Mouse (Mus musculus) kidney, adult 2 months (tissue): ENCODE results near the gene Cnnm3. TPM values are rescaled to one million over a fixed set of nuclear protein-coding genes. Genes with fewer than 3 reads are reported as not detected.

ENCODE experiments used
- DNase-seq: peaks from one replicate; pipeline ENCODE4 v3.0.0; 2021
- H3K27ac ChIP-seq: fragments of 200-500 bp; 2 replicates; pipeline ENCODE4 v1.5.1; 2012; ENCODE audit warnings: low read depth, low read length, control low read depth, inconsistent platforms; ENCODE audit not compliant: insufficient read depth
- H3K27me3 ChIP-seq: fragments of 200-500 bp; replicated peaks from 2 replicates; pipeline ENCODE4 v1.6.1; 2012; ENCODE audit warnings: mild to moderate bottlenecking, moderate library complexity, low read length, inconsistent platforms; ENCODE audit not compliant: control insufficient read depth, insufficient read depth
- H3K36me3 ChIP-seq: fragments of 200-500 bp; 2 replicates; pipeline ENCODE4 v1.6.1; 2012; ENCODE audit warnings: mild to moderate bottlenecking, moderate library complexity, low read length, inconsistent platforms; ENCODE audit not compliant: control insufficient read depth, insufficient read depth
- H3K4me1 ChIP-seq: fragments of 200-500 bp; 2 replicates; pipeline ENCODE4 v1.6.1; 2011; ENCODE audit warnings: low read length; ENCODE audit not compliant: control insufficient read depth, insufficient read depth
- H3K4me3 ChIP-seq: fragments of 200-500 bp; 2 replicates; pipeline ENCODE4 v1.5.1; 2011; ENCODE audit warnings: mild to moderate bottlenecking, low read depth, low read length, control low read depth; ENCODE audit not compliant: insufficient read depth
- CTCF ChIP-seq: fragments of 200-500 bp; conservative IDR thresholded peaks from 2 replicates; pipeline ENCODE4 v1.5.1; 2011; ENCODE audit warnings: low read depth, mild to moderate bottlenecking, control low read depth, low read length, moderate library complexity, mixed read lengths; ENCODE audit not compliant: insufficient read depth, insufficient read length
- POLR2A ChIP-seq: fragments of 200-500 bp; IDR thresholded peaks from one replicate; pipeline ENCODE4 v1.6.1; 2011; ENCODE audit warnings: low read depth, low read length, control low read depth
- WGBS: fragments of 180-500 bp; shearing (Covaris S2); methylation state at CpG from one replicate; pipeline ENCODE4 v1.1.7; 2018; 5-methylcytosine and 5-hydroxymethylcytosine counted together
- polyA plus RNA-seq: library from polyadenylated mRNA; depleted of rRNA; stranded (reverse); fragments of >200 nt; gene quantifications from 2 replicates; pipeline ENCODE4 v1.2.3, GENCODE M21; 2012; rRNA removed

Cnnm3 gene
- 19.8 and 29.5 TPM in 2 replicates for polyA plus RNA-seq

DNA sequence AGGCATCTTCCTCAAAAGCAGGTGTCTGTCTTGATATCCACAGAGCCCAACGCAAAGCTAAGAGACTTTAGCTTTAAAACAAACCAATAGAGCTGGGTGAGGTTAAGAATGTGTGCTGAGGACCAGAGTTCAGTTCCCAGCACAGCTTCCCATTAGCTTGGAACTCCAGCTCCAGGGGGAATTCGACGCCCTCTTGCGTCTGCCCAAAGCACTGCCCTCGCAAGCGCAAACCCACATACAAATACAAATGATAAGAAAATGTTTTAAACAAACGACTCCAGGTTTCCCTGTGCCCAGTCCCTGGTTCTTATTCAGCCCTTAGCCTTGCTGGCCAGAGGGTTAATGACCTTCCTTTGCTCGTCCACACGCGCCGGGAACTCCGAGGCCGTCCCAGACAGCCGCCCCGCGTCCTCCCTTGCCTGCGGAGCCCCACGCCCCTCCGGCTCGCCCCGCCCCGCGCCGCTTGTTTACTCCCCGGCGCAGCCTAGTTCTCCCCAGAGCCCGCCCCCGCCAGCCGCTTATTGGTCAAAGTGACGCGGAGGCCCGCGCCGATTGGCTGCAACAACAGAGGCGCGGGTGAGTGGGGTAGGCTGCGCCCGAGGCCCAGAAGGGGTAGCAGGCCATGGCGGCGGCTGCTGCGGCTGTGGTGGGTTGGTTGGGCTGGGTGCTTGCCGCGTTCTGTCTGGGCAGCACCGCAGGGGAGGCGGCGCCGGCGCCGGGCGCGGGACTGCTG, at the start of gene Cnnm3:
Cnnm3 (plus strand) TSS at position 579 of the 733 bp plus-strand sequence.
- DNase-seq, result peak; percentile 100
- Histone ChIP-seq H3K27me3 (no peaks in the 10 kb centered on the region), H3K4me1 (peaks cover 6% of the 10 kb centered on the region; the same call in 1 of the 2 replicates), H3K27ac (peak within 1 kb of the TSS; percentile 75), H3K36me3 (no peaks in the 10 kb centered on the region; the same call in 1 of the 2 replicates), H3K4me3 (peak within 1 kb of the TSS; percentile 76)
- WGBS, result 2% methylated on average over 51 of the region's 51 CpGs
- TF ChIP-seq CTCF (peak; percentile 46; the same call in 1 of the 2 replicates), POLR2A (peak; percentile 72)

GRCm38 (mm10) chr1:36465641-36466160, 46.0 kb upstream of the Cnnm3 start:
- DNase-seq, result no peak
- no peak for TF ChIP-seq CTCF
- TF ChIP-seq POLR2A, result no peak
- Histone ChIP-seq H3K4me3 (no peak overlapping the region), H3K4me1 (no peaks in the 10 kb centered on the region; the same call in 1 of the 2 replicates), H3K36me3 (no peaks in the 10 kb centered on the region), H3K27ac (no peak overlapping the region), H3K27me3 (no peaks in the 10 kb centered on the region)
- WGBS, result 59% methylated on average over 4 of the region's 4 CpGs

DNA sequence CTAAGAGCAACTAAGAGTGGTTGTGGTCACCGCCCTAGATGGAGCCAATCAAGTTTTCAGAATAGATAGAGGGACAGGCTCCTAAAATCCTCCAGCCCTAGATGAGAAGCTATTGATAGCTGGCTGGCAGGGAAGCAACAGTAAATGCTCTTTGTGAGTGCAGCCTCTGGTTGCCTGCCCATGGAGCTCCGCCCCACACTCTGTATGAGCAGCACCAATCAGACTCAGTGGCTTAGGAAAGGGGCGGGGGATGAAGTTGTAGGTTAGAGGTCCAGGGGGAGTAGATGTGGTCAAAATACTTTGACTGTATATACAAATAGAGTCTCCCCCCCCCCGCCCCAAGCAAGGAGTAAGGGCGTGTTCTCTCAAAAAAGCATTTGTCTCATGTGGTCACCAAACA, 44.2 kb upstream of the Cnnm3 start:
- TF ChIP-seq POLR2A, result no peak
- no peak for TF ChIP-seq CTCF
- H3K27me3 ChIP-seq, result no peaks in the 10 kb centered on the region
- WGBS, result 82% methylated on average over 5 of the region's 5 CpGs
- no peak overlapping the region for H3K27ac ChIP-seq
- H3K4me3 ChIP-seq, result no peak overlapping the region
- no peaks in the 10 kb centered on the region for H3K36me3 ChIP-seq
- no peak for DNase-seq
- H3K4me1 ChIP-seq, result peaks cover 4% of the 10 kb centered on the region; the same call in 1 of the 2 replicates

DNA sequence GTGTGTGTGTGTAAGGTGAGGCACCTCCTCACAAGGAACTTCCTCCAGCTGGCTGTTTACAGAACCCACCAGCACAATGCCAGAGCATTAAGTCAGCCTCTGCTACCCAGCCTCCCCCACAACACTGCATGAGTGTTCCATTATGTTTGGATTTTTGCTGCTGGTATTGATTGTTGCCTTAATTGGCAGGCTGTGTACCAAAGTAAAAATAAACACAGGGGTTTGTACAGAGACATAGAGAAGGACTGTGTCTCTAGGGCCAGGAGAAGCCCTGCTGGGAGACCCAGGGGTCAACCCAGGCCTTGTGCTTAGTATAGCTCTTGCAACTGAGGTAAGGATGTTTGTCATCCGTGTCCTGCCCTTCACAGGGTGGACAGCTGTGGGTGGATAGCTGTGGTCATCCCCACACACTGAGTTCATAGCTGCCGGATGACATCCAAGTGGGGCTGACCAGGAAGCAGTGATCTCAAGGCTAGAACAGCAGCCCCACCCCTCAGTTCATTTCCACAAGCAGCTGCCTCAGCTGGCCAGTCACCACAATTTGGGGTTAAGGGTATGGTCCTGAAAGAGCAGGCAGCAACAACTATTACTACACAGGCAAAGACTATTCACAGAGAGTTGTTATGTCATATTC, 41.7 kb upstream of the Cnnm3 start:
- 77% methylated on average over 2 of the region's 2 CpGs for WGBS
- DNase-seq, result no peak
- Histone ChIP-seq H3K4me1 (peaks cover 28% of the 10 kb centered on the region), H3K4me3 (no peak overlapping the region), H3K27me3 (no peaks in the 10 kb centered on the region), H3K36me3 (no peaks in the 10 kb centered on the region), H3K27ac (no peak overlapping the region)
- TF ChIP-seq CTCF (no peak), POLR2A (no peak)

DNA sequence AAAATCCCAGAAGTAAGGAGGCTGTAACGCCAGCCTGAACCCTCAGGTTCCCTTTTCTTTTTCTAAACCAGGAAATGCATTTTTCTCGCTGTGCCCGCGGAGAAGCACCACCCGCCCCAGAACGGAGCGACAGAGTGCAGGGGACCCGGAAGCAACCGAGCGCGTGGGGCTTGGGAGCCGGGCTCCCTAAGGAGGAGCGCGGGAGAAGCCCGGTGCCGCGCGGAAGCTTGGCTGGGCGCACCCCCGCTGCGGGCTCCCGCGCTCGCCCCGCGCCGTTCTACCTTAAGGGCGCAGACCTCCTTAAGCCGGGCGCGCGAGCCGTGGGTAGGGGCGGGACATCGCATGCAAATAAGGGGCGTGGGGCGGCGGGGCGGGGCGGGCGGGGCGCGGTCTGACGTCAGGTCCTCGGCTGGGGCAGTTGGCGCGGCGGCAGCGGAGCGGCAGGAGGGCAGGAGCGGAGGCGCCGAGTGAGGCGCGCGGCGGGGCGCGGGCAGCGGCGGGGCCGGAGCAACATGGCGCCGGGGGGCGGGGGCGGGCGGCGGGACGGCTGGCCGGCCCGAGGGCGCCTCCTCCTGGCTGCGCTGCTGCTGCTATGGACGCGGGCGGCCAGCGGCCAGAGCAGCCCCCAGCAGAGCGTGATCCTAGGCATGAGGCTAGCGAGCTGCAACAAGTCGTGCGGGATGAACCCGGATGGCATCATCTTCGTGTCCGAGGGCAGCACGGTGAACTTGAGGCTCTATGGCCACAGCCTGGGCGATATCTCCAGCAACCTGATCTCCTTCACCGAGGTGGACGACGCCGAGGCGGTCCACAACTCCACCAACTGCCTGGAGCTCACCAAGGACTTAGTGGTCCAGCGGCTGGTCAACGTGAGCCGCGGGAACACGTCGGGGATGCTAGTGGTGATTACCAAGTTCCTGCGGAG, 40.2 kb upstream of the Cnnm3 start, which contains the start of gene Cnnm4:
Cnnm4 (plus strand) TSS at position 440 of the 925 bp plus-strand sequence.
- TF ChIP-seq CTCF (peak; percentile 37), POLR2A (peak; percentile 39)
- Histone ChIP-seq H3K27me3 (no peaks in the 10 kb centered on the region), H3K27ac (peak within 1 kb of the TSS; percentile 59), H3K4me1 (peaks cover 39% of the 10 kb centered on the region), H3K4me3 (peak within 1 kb of the TSS; percentile 92), H3K36me3 (no peaks in the 10 kb centered on the region)
- WGBS, result under 1% methylated on average over 95 of the region's 98 CpGs
- DNase-seq, result peak; percentile 94

DNA sequence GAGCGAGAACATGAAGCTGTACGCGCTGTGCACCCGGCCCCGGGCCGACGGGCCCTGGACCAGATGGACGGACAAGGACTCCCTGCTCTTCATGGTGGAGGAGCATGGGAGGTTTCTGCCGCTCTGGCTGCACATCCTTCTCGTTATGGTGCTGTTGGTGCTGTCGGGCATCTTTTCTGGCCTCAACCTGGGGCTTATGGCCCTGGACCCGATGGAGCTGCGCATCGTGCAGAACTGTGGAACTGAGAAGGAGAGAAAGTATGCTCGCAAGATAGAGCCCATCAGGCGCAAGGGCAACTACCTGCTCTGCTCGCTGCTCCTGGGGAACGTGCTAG, 39.6 kb upstream of the Cnnm3 start:
- DNase-seq, result no peak
- H3K27ac ChIP-seq, result no peak overlapping the region; the same call in 1 of the 2 replicates
- TF ChIP-seq CTCF, result no peak
- no peak for TF ChIP-seq POLR2A
- H3K4me3 ChIP-seq, result peak overlapping the region; percentile 92
- peaks cover 43% of the 10 kb centered on the region for H3K4me1 ChIP-seq
- H3K36me3 ChIP-seq, result no peaks in the 10 kb centered on the region
- H3K27me3 ChIP-seq, result no peaks in the 10 kb centered on the region
- 18% methylated on average over 18 of the region's 18 CpGs for WGBS
